Mouse (Mus musculus): ENCODE results near the gene Lbp. TPM values are rescaled to one million over a fixed set of nuclear protein-coding genes. Genes with fewer than 3 reads are reported as not detected.

Gene Lbp
- polyA plus RNA-seq, 2 experiments from 2014 or later, result 1.3 TPM; not detected in 1

GRCm38 (mm10) chr2:158313089-158313488, 6.8 kb downstream of the Lbp start:
- ATAC-seq, result peak; percentile 64

- no peak for ATAC-seq
Observed at GRCm38 (mm10) chr2:158316371-158316770, 10.1 kb downstream of the Lbp start.

- ATAC-seq, result peak; percentile 56
Observed at GRCm38 (mm10) chr2:158317026-158317425, 10.7 kb downstream of the Lbp start.

- no peak for ATAC-seq
Observed at GRCm38 (mm10) chr2:158321596-158321995, 15.3 kb downstream of the Lbp start.

GRCm38 (mm10) chr2:158322845-158323244, 16.6 kb downstream of the Lbp start:
- ATAC-seq, result peak; percentile 95

- no peak for ATAC-seq
Observed at GRCm38 (mm10) chr2:158324531-158325190, 18.4 kb downstream of the Lbp start.

- no peak for ATAC-seq
Observed at GRCm38 (mm10) chr2:158325609-158326008, 19.3 kb downstream of the Lbp start.

GRCm38 (mm10) chr2:158334356-158334755, 28.1 kb downstream of the Lbp start:
- no peak for ATAC-seq

- ATAC-seq, result no peak
Observed at GRCm38 (mm10) chr2:158337698-158338097, 31.4 kb downstream of the Lbp start.

- ATAC-seq, result peak; percentile 79
Observed at GRCm38 (mm10) chr2:158339948-158340564, 33.8 kb downstream of the Lbp start.

GRCm38 (mm10) chr2:158341324-158341723, 35.0 kb downstream of the Lbp start:
- ATAC-seq, result no peak

GRCm38 (mm10) chr2:158343495-158343894, 37.2 kb downstream of the Lbp start:
- no peak for ATAC-seq

GRCm38 (mm10) chr2:158346467-158346866, 40.2 kb downstream of the Lbp start:
- ATAC-seq, result no peak

GRCm38 (mm10) chr2:158347868-158348267, 41.6 kb downstream of the Lbp start:
- peak; percentile 93 for ATAC-seq

GRCm38 (mm10) chr2:158352801-158353520, 46.7 kb downstream of the Lbp start:
- ATAC-seq, result no peak

GRCm38 (mm10) chr2:158354348-158355114, 48.2 kb downstream of the Lbp start:
- no peak for ATAC-seq

- no peak for ATAC-seq
Observed at GRCm38 (mm10) chr2:158355238-158355637, 48.9 kb downstream of the Lbp start.

- no peak for ATAC-seq
Observed at GRCm38 (mm10) chr2:158356121-158356520, 49.8 kb downstream of the Lbp start.

- ATAC-seq, result no peak
Observed at GRCm38 (mm10) chr2:158359757-158360620, 53.7 kb downstream of the Lbp start.

- ATAC-seq, result peak; percentile 96
Observed at GRCm38 (mm10) chr2:158360873-158361677, 54.8 kb downstream of the Lbp start.
